Mouse (Mus musculus) erythroblast, embryonic 14.5 days (primary cell): ENCODE measurements around the gene C330021F23Rik.

ENCODE experiments used
- GATA1 ChIP-seq: IDR thresholded peaks from 2 replicates; pipeline ENCODE4 v1.6.1; 2012; ENCODE audit warnings: low read length, inconsistent platforms, mixed read lengths
- TAL1 ChIP-seq: IDR thresholded peaks from 3 replicates; pipeline ENCODE4 v1.6.1; 2012; ENCODE audit warnings: low read length, inconsistent platforms, mixed read lengths

GRCm38 (mm10) chr8:3603439-3603838 lies 35.6 kb downstream of the C330021F23Rik start:
- TF ChIP-seq GATA1 (no peak), TAL1 (no peak)
